Mouse (Mus musculus) spleen, adult 2 months (tissue): ENCODE measurements around the gene Hsd17b11. TPM values are rescaled to one million over a fixed set of nuclear protein-coding genes. Genes with fewer than 3 reads are reported as not detected.

Source experiments
- DNase-seq, 2 experiments: peaks; one replicate each; pipeline versions ENCODE4 v3.0.0 to v3.0.0-alpha.2; 2012 to 2021; ENCODE audit warnings: low spot score in 2 of 2, low read depth in 1 of 2
- H3K27ac ChIP-seq: fragments of 200-500 bp; 2 replicates; pipeline ENCODE4 v1.5.1; 2012; ENCODE audit warnings: low read length, inconsistent platforms; ENCODE audit not compliant: insufficient read depth
- H3K27me3 ChIP-seq: fragments of 200-500 bp; 2 replicates; pipeline ENCODE4 v1.6.1; 2012; ENCODE audit warnings: mild to moderate bottlenecking, moderate library complexity, low read length, inconsistent platforms; ENCODE audit not compliant: control insufficient read depth, insufficient read depth
- H3K36me3 ChIP-seq: fragments of 200-500 bp; 2 replicates; pipeline ENCODE4 v1.6.1; 2012; ENCODE audit warnings: mild to moderate bottlenecking, low read length, inconsistent platforms; ENCODE audit not compliant: control insufficient read depth, insufficient read depth
- H3K4me1 ChIP-seq: fragments of 200-500 bp; 2 replicates; pipeline ENCODE4 v1.6.1; 2011; ENCODE audit warnings: inconsistent platforms; ENCODE audit not compliant: control insufficient read depth, insufficient read depth, insufficient read length
- H3K4me3 ChIP-seq: fragments of 200-500 bp; 2 replicates; pipeline ENCODE4 v1.5.1; 2011; ENCODE audit warnings: mild to moderate bottlenecking, inconsistent platforms; ENCODE audit not compliant: insufficient read depth, insufficient read length; ENCODE audit errors: extremely low read depth
- CTCF ChIP-seq: fragments of 200-500 bp; IDR thresholded peaks from 2 replicates; pipeline ENCODE4 v1.5.1; 2011; ENCODE audit warnings: mild to moderate bottlenecking, inconsistent platforms; ENCODE audit not compliant: insufficient read depth, insufficient read length, insufficient replicate concordance; ENCODE audit errors: extremely low read depth
- POLR2A ChIP-seq: fragments of 200-500 bp; IDR thresholded peaks from 2 replicates; pipeline ENCODE4 v1.6.1; 2011; ENCODE audit warnings: low read depth, low read length, inconsistent platforms
- WGBS: fragments of 180-500 bp; shearing (Covaris S2); methylation state at CpG from one replicate; pipeline ENCODE4 v1.1.7; 2018; 5-methylcytosine and 5-hydroxymethylcytosine counted together
- polyA plus RNA-seq: library from polyadenylated mRNA; depleted of rRNA; stranded (reverse); fragments of >200 nt; gene quantifications from 2 replicates; pipeline ENCODE4 v1.2.3, GENCODE M21; 2012; rRNA removed

The Hsd17b11 gene
- polyA plus RNA-seq: 12.2 and 13.0 TPM in 2 replicates

DNA sequence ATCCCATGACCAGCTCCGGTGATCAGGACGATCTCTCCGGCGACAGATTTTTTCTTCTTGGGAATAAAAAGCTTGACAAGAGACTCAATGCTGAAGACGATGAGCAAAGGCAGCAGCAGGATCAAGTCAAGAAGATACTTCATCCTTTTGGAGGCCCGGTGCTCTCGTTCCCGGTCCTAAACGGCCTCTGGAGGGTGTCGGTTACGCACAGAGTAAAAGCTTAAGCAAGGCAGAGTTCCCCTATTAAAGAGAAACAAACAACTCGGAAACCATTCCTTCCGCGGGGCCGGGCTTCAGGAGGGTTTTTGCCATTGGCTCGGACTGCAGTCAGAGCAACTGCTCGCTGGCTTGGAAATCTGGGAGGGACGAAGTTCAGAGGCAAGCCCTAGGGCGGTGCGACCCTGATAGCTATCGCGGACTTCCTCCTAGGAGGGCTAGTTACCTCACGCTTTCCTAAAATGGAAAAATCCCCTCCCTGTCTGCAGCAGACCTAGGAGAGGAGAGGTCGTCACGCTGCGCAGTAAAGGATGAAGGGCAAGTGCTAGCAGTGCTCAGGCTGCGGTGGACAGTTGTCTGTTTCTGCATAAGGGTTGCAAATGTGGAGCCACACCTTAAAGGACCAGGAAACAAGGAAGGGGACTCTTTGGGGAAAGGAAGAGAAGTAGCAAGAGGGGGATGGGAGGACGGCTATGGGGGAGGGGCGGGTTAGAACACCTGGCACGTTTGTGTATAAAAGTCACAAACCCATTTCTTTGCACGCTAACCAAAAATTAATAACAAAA is at the start of gene Hsd17b11:
Gene Hsd17b11, minus strand, starts transcription at position 323 of the 782 bp plus-strand sequence.
- TF ChIP-seq CTCF: no peak
- TF ChIP-seq POLR2A: peak; percentile 8; the same call in 1 of the 2 replicates
- peak within 1 kb of the TSS; percentile 58 for H3K27ac ChIP-seq
- WGBS: 1% methylated on average over 31 of the region's 31 CpGs
- H3K4me3 ChIP-seq: peak within 1 kb of the TSS; percentile 61
- peak; percentile 19 to 69 for DNase-seq
- no peaks in the 10 kb centered on the region for H3K27me3 ChIP-seq
- H3K4me1 ChIP-seq: peaks cover 17% of the 10 kb centered on the region
- no peaks in the 10 kb centered on the region for H3K36me3 ChIP-seq

DNA sequence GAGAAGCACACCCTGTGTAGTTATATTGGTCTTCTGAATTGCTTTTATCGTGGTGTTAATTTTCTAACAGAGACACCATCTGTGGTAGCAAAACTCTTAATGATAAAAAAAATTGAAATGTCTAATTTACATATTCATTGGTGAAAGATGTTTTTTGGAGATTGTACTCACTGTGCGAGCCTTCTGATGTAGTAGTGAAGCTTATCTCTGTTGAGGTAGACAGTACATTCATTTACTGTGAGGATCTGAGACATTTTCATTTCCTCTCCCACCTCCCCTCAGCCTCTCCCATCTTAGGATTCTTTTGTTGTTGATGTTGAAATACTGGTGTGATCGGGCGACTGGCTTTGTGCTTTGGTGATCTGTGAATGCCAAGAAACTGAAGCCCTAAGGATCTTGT is 49.3 kb upstream of the Hsd17b11 start:
- TF ChIP-seq CTCF (no peak), POLR2A (no peak)
- 76% methylated on average over 4 of the region's 4 CpGs for WGBS
- no peaks in the 10 kb centered on the region for H3K4me1 ChIP-seq

DNA sequence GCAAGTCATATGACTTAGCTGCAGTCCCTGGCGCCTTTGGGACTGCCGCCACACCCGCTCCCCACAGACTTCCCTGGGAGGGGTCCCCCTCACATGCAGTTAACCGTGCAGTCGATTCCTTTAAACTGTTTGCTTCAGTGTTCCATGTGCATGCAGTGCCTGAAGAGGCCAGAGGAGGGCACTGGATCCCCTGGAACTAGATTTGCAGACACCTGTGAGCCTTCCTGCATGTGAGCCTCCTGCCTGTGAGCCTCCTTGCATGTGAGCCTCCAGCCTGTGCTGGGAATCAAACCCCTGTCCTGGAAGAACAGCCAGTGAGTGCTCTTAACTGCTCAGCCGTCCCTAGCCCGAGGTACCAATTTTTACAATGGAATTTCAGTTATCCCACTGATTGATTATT is 47.0 kb upstream of the Hsd17b11 start:
- peaks cover 4% of the 10 kb centered on the region for H3K36me3 ChIP-seq
- H3K27me3 ChIP-seq: no peaks in the 10 kb centered on the region
- H3K4me1 ChIP-seq: no peaks in the 10 kb centered on the region
- H3K4me3 ChIP-seq: no peak overlapping the region
- 88% methylated on average over 7 of the region's 7 CpGs for WGBS
- TF ChIP-seq POLR2A (no peak), CTCF (peak; percentile 29; the same call in 1 of the 2 replicates)
- no peak overlapping the region for H3K27ac ChIP-seq
- DNase-seq: no peak

More for the DNA sequence above, 49.3 kb upstream of the Hsd17b11 start:
- H3K27ac ChIP-seq: no peak overlapping the region
- H3K36me3 ChIP-seq: no peaks in the 10 kb centered on the region
- H3K4me3 ChIP-seq: no peak overlapping the region
- no peak for DNase-seq
- no peaks in the 10 kb centered on the region for H3K27me3 ChIP-seq

DNA sequence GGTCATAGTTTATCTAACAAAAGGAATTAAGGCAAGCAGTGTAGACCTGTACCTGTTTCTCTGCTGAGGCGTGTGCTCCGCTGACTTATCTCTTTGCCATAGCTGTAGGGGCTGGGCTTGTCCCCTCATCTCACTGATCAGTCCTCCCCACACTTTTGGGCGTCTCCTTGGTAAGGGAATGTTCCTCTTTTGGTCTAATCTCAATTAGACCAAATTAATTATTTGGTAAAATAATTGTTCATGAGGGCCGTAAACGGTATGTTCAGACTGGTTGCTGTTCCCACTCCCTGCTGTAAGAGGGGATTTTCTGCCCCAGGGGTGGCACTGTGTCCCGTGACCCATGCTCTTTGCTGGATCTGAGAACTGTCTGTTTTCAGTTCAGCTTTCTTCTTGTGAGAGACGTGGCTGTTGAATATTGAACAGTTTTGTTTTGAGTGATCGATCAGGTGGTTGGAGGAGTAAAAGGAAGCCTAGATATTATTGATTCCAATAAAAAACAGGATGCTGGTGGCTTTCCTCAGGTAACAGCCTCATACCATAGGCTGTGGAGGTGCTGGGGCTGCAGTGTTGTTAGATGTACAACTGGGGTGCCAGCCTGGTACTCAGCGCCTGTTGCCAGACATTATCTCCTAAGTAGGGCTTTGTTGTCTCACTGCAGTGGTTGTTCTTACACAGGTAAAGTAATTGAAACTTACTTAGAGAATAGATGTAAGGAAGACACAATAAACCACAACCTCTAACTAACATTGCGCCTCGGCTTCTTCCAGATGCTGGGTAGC is 41.2 kb upstream of the Hsd17b11 start:
- no peaks in the 10 kb centered on the region for H3K4me1 ChIP-seq
- no peak for TF ChIP-seq POLR2A
- TF ChIP-seq CTCF: no peak
- H3K4me3 ChIP-seq: no peak overlapping the region
- no peak for DNase-seq
- H3K36me3 ChIP-seq: peaks cover 28% of the 10 kb centered on the region
- H3K27ac ChIP-seq: no peak overlapping the region
- no peaks in the 10 kb centered on the region for H3K27me3 ChIP-seq
- 83% methylated on average over 11 of the region's 11 CpGs for WGBS

DNA sequence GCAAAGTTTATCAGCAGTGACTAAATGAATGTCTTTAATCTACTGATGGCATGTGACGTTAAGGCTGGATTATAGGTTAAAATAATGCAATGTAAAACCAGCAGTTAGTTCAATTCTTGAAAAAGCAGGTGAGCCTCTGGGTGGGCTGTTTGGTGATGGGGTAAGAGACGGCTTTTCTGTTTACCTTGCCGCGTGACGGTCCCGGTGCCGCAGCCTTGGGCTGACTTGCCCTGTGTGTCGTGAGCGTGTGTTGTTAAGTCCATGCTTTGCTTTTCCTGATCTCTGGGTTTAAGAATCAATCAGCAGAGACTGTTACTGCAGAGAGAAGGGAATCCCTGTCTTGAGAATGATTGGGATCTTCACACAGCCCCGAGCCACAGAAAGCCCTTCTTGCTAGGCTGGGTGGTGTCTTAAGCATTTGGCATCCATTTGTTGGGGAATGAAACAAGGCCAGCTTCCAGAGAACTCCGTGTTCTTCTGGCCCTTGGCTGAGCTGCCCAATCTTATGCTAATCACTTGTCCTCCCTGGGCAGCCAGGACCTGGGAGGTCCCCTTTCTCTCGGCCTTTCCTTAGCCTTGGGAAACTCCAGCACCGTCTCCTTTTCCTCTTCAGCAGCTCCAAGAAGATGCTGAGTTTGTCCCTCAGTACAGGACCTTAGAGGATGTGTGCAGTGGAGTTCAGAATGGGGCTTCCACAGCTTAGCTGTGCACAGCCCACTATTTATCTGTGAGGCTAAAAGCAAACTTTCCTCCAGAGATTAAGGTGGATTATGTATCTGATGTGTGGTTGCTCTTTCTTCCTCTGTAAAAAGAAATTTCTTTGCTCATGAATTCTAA is 40.4 kb upstream of the Hsd17b11 start:
- no peaks in the 10 kb centered on the region for H3K27me3 ChIP-seq
- 91% methylated on average over 13 of the region's 13 CpGs for WGBS
- no peak overlapping the region for H3K27ac ChIP-seq
- peaks cover 28% of the 10 kb centered on the region for H3K36me3 ChIP-seq
- TF ChIP-seq CTCF (no peak), POLR2A (no peak)
- no peak for DNase-seq
- no peaks in the 10 kb centered on the region for H3K4me1 ChIP-seq
- no peak overlapping the region for H3K4me3 ChIP-seq

DNA sequence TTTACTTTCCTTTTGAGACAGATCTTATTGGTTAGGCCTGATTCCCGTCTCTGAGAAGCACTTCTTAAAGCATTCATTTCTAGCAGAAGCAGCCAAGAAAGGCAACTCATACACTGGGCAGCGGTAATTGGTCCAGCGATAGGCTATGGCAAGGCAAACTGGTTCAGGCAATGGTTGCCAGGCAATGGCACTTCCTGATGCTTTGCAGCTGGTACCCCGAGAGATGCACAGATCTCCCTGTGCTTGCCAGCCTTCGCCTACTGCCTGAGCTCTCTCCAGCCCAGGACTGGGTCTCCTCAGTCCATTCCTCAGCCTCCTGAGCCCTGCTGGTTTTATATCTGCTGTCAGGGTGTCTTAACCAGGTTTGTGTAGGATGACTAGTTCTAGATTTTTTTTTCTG is 38.7 kb upstream of the Hsd17b11 start:
- peaks cover 29% of the 10 kb centered on the region for H3K36me3 ChIP-seq
- H3K4me1 ChIP-seq: no peaks in the 10 kb centered on the region
- no peak for DNase-seq
- no peak overlapping the region for H3K27ac ChIP-seq
- WGBS: 94% methylated on average over 5 of the region's 5 CpGs
- no peak for TF ChIP-seq POLR2A
- TF ChIP-seq CTCF: no peak
- no peaks in the 10 kb centered on the region for H3K27me3 ChIP-seq
- H3K4me3 ChIP-seq: no peak overlapping the region
